Mouse (Mus musculus) neural tube, embryonic 11.5 days (tissue): ENCODE data around the gene Sec14l2. TPM values are rescaled to one million over a fixed set of nuclear protein-coding genes. Genes with fewer than 3 reads are reported as not detected.

Experiments used
- ATAC-seq: fragments of 200-750 bp; cut with Nextera tagmentation; 2 replicates; pipeline ENCODE4 v1.8.0; 2017; ENCODE audit warnings: moderate number of reproducible peaks, mild to moderate bottlenecking, moderate TSS enrichment, moderate library complexity; ENCODE audit not compliant: insufficient read depth, low FRiP score, low TSS enrichment
- DNase-seq: peaks from one replicate; pipeline ENCODE4 v3.0.0-alpha.2; 2015; ENCODE audit warnings: low spot score
- H3K27ac ChIP-seq: fragments of 300-500 bp; sonication (generic); 2 replicates; pipeline ENCODE4 v1.5.1; 2014; ENCODE audit warnings: low read depth, mild to moderate bottlenecking, low read length
- H3K27me3 ChIP-seq: fragments of 300-500 bp; sonication (generic); 2 replicates; pipeline ENCODE4 v1.6.1; 2014; ENCODE audit warnings: mild to moderate bottlenecking, low read length, mixed read lengths; ENCODE audit not compliant: control insufficient read depth, insufficient read depth
- H3K36me3 ChIP-seq: fragments of 300-500 bp; sonication (generic); 2 replicates; pipeline ENCODE4 v1.6.1; 2014; ENCODE audit warnings: mild to moderate bottlenecking, low read length, moderate library complexity, mixed read lengths; ENCODE audit not compliant: control insufficient read depth, insufficient read depth
- H3K4me1 ChIP-seq: fragments of 300-500 bp; sonication (generic); 2 replicates; pipeline ENCODE4 v1.6.1; 2014; ENCODE audit warnings: low read length, mixed read lengths; ENCODE audit not compliant: control insufficient read depth, insufficient read depth
- H3K4me2 ChIP-seq: fragments of 300-500 bp; sonication (generic); 2 replicates; pipeline ENCODE4 v1.6.1; 2014; ENCODE audit warnings: low read depth, mild to moderate bottlenecking, moderate library complexity
- H3K4me3 ChIP-seq: fragments of 300-500 bp; sonication (generic); 2 replicates; pipeline ENCODE4 v1.5.1; 2014; ENCODE audit warnings: low read depth, low read length
- H3K9ac ChIP-seq: fragments of 300-500 bp; sonication (generic); 2 replicates; pipeline ENCODE4 v1.6.1; 2014; ENCODE audit warnings: mild to moderate bottlenecking, low read length
- H3K9me3 ChIP-seq: fragments of 300-500 bp; sonication (generic); 2 replicates; pipeline ENCODE4 v1.6.1; 2016; ENCODE audit warnings: low read length; ENCODE audit not compliant: control insufficient read depth
- WGBS: fragments of 180-500 bp; shearing (Covaris S2); extraction: QIAGEN DNeasy Blood & Tissue Kit; methylation state at CpG from one replicate; pipeline ENCODE4 v1.1.7; 2014; 5-methylcytosine and 5-hydroxymethylcytosine counted together
- microRNA-seq: library from miRNA; unstranded; fragments of <30 nt; microRNA quantifications from one replicate; pipeline ENCODE4, GENCODE M21; 2016
- polyA plus RNA-seq: library from polyadenylated mRNA; unstranded; fragments of >200 nt; fragmentation: Nextera tagmentation; extraction: Ambion mirVana; gene quantifications from 2 replicates; pipeline ENCODE4 v1.2.1, GENCODE M21; 2014

The Sec14l2 gene
- polyA plus RNA-seq, 1 experiment from 2014 or later, result 2.3 TPM

DNA sequence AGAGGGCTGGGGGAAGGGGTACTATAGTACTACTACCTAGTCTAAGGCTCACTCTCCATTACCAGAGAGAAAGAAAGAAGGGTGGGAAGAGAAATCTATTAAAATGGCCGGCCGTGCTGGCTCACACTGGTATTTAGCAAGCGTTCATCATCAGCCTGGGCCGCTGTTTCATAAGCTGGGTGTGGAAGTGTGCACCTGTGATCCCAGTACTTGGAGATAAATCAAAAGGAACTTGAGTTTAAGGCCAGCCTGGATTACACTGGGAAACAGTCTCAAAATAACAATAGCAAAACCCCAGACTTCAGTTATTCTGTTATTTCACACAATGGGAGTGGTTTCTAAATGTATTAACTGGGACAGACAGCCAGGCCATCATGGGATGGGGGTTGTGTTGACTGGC is 60.7 kb downstream of the Sec14l2 start:
- ATAC-seq (no peak), DNase-seq (no peak)
- Histone ChIP-seq H3K4me1 (no peaks in the 10 kb centered on the region), H3K9ac (no peak overlapping the region), H3K36me3 (no peaks in the 10 kb centered on the region), H3K4me3 (no peak overlapping the region), H3K27ac (no peak overlapping the region), H3K4me2 (no peak overlapping the region), H3K9me3 (no peaks in the 10 kb centered on the region), H3K27me3 (no peaks in the 10 kb centered on the region)
- 90% methylated on average over 4 of the region's 4 CpGs for WGBS

DNA sequence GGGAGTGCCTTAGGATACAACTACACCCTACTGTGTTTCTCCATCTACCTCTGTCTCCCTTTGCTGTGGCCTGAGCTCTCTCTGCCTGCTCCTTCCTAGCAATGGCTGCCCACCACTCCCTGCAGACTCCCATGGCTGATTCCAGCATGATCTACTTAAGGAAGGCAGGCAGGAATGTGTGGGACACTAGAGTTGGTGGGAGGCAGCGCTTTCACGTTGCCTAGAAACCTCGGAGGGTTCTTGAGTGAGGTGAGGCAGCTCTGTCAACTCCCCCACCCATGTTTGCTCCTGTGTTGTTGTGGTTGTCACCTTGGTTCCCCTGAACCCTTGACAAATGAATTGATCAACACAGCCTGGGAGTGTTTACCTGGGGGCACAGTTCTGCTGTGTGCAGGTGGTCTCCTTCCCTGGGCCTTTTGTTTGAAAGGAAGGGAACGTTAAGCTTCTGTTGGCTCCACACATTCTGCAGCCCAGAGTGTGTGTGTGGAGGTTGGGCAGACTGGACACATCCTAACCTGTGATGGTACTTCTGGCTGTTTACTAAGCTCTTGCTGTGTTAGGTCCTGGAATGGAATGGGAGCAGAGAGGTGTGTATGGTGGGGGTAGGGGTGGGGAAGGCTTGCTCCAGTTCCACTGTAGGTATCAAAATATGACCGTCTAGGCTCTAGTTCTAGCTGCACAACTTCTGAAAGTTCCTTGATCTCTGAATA is 62.2 kb downstream of the Sec14l2 start:
- no peak overlapping the region for H3K4me2 ChIP-seq

DNA sequence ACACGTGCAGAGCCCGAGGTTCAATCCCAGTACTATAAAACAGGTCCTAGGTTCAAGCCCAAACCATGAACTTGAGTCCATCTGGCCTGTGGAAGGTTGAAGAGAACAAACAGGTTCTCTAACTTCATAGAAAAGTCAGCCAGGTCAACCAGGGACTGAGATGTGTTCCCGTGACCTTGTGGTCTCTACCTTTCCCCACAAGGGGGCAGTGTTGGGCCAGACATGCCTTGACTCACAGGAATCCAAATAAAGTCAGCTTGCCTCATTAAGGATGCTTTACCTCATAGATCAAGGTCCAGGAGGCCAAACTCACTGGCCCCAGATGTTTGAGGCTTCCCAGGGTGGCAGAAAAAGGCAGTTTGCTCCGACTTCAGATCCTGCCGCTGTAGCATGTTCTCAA is 69.6 kb downstream of the Sec14l2 start:
- Histone ChIP-seq H3K36me3 (no peaks in the 10 kb centered on the region), H3K4me2 (no peak overlapping the region), H3K4me3 (no peak overlapping the region), H3K27me3 (no peaks in the 10 kb centered on the region), H3K9ac (no peak overlapping the region), H3K27ac (no peak overlapping the region), H3K4me1 (no peaks in the 10 kb centered on the region), H3K9me3 (no peaks in the 10 kb centered on the region)
- DNase-seq, result peak; percentile 74
- no peak for ATAC-seq
- WGBS, result 21% methylated on average over 5 of the region's 5 CpGs

More for the DNA sequence above, 62.2 kb downstream of the Sec14l2 start:
- DNase-seq (no peak), ATAC-seq (no peak)
- WGBS, result 83% methylated on average over 5 of the region's 5 CpGs
- Histone ChIP-seq H3K4me3 (no peak overlapping the region), H3K36me3 (no peaks in the 10 kb centered on the region), H3K9me3 (no peaks in the 10 kb centered on the region), H3K4me1 (no peaks in the 10 kb centered on the region), H3K27me3 (no peaks in the 10 kb centered on the region), H3K27ac (no peak overlapping the region), H3K9ac (no peak overlapping the region)

DNA sequence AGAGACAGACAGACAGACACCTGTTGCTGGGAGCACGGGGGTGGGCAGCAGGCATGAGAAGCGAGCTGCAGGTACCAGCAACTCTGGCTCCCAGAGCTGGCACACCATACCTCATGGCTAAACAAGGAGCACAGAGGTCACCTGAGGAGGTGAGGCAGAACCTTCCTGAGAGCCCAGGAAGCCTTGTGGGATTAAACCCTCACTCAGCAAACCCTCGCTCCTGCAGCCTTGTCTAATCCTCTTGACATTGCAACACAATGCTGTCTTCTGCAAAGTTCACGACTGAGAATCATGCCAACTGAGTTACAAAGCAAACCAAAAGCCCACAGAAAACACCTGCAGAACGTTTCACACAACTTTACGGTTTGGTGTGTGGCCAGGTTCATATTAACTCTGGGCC is 74.8 kb downstream of the Sec14l2 start:
- no peaks in the 10 kb centered on the region for H3K27me3 ChIP-seq
- no peak for ATAC-seq
- no peaks in the 10 kb centered on the region for H3K36me3 ChIP-seq
- H3K9me3 ChIP-seq, result no peaks in the 10 kb centered on the region
- no peak overlapping the region for H3K4me3 ChIP-seq
- H3K9ac ChIP-seq, result no peak overlapping the region
- 85% methylated on average over 6 of the region's 6 CpGs for WGBS
- H3K27ac ChIP-seq, result no peak overlapping the region
- DNase-seq, result no peak
- H3K4me1 ChIP-seq, result no peaks in the 10 kb centered on the region
- H3K4me2 ChIP-seq, result no peak overlapping the region

DNA sequence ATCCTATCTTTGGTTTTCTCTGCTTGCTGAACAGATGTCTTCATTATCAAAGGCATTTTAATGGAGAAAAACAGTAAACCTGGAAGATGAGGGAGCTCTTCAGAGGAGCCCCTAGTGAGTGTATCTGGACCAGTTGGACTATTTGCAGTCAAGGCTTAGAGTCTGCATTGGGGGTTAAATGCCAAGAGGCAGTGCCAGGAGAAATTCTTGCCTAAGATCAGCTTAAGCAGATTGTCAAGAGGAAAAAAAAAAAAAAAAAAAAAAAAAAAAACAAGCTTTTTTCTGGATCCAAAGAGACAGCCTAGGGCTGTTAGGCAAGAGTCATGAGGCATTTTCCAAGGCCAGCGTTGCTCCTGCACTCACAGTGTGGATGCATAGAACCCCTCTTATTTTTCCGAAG is 75.4 kb downstream of the Sec14l2 start:
- no peaks in the 10 kb centered on the region for H3K4me1 ChIP-seq
- H3K27me3 ChIP-seq, result no peaks in the 10 kb centered on the region
- no peak overlapping the region for H3K4me2 ChIP-seq
- no peak overlapping the region for H3K27ac ChIP-seq
- DNase-seq (no peak), ATAC-seq (no peak)
- 91% methylated on average over 2 of the region's 2 CpGs for WGBS
- H3K9me3 ChIP-seq, result no peaks in the 10 kb centered on the region
- H3K9ac ChIP-seq, result no peak overlapping the region
- no peak overlapping the region for H3K4me3 ChIP-seq
- H3K36me3 ChIP-seq, result no peaks in the 10 kb centered on the region

Small RNA genes lying within 50 kb of the gene (microRNA-seq; reads per million reads assigned to microRNA genes)
- 5.2 reads per million, percentile 13 among the genes with 10 or more reads in this experiment for gene Mir3060

Other genes starting within 250 kb of the Sec14l2 start
- 0.23 and 0.27 TPM in 2 replicates for gene 4921536K21Rik, start 228.3 kb downstream of the Sec14l2 start, polyA plus RNA-seq
- gene Dusp18, start 228.2 kb downstream of the Sec14l2 start, polyA plus RNA-seq, result 20.2 and 21.2 TPM in 2 replicates
- 3.9 and 4.5 TPM in 2 replicates for gene Slc35e4, start 208.8 kb downstream of the Sec14l2 start, polyA plus RNA-seq
- 31.4 and 31.7 TPM in 2 replicates for gene Tcn2, start 191.3 kb downstream of the Sec14l2 start, polyA plus RNA-seq
- 75.2 and 75.8 TPM in 2 replicates for gene Pes1, start 159.4 kb downstream of the Sec14l2 start, polyA plus RNA-seq
- gene 4930556J24Rik, start 146.6 kb downstream of the Sec14l2 start, polyA plus RNA-seq, result 0.20 TPM in 1 of 2 replicates, not detected in the other
- 1.0 and 1.2 TPM in 2 replicates for gene Gal3st1, start 139.8 kb downstream of the Sec14l2 start, polyA plus RNA-seq
- gene Sec14l4, start 92.0 kb downstream of the Sec14l2 start, polyA plus RNA-seq, result not detected in 2 replicates
- gene Sec14l3, start 58.6 kb downstream of the Sec14l2 start, polyA plus RNA-seq, result not detected in 2 replicates
- gene Mtfp1, start 28.0 kb downstream of the Sec14l2 start, polyA plus RNA-seq, result 5.9 and 6.7 TPM in 2 replicates
- 29.4 and 29.7 TPM in 2 replicates for gene Rnf215, start 11.8 kb upstream of the Sec14l2 start, polyA plus RNA-seq
- gene Ccdc157, start 36.9 kb upstream of the Sec14l2 start, polyA plus RNA-seq, result 3.3 and 4.0 TPM in 2 replicates
- gene Sf3a1, start 36.9 kb upstream of the Sec14l2 start, polyA plus RNA-seq, result 88.4 and 91.1 TPM in 2 replicates
- gene Tbc1d10a, start 63.4 kb upstream of the Sec14l2 start, polyA plus RNA-seq, result 20.5 and 22.1 TPM in 2 replicates
- 1.9 and 2.1 TPM in 2 replicates for gene Castor1, start 94.8 kb upstream of the Sec14l2 start, polyA plus RNA-seq
- not detected in 2 replicates for gene Osm, start 113.0 kb upstream of the Sec14l2 start, polyA plus RNA-seq
- not detected in 2 replicates for gene Lif, start 134.1 kb upstream of the Sec14l2 start, polyA plus RNA-seq